Mouse (Mus musculus) midbrain, embryonic 13.5 days (tissue): ENCODE measurements around the gene Egfl8. TPM values are rescaled to one million over a fixed set of nuclear protein-coding genes. Genes with fewer than 3 reads are reported as not detected.

Source experiments
- ATAC-seq: fragments of 200-750 bp; cut with Nextera tagmentation; 2 replicates; pipeline ENCODE4 v1.8.0; 2017; ENCODE audit warnings: mild to moderate bottlenecking, moderate TSS enrichment, moderate library complexity
- H3K27ac ChIP-seq: fragments of 300-500 bp; sonication (generic); 2 replicates; pipeline ENCODE4 v1.5.1; 2015; ENCODE audit warnings: inconsistent platforms, mild to moderate bottlenecking, moderate library complexity
- H3K27me3 ChIP-seq: fragments of 300-500 bp; sonication (generic); 2 replicates; pipeline ENCODE4 v1.6.1; 2015; ENCODE audit warnings: mild to moderate bottlenecking, inconsistent platforms
- H3K36me3 ChIP-seq: fragments of 300-500 bp; sonication (generic); 2 replicates; pipeline ENCODE4 v1.6.1; 2015; ENCODE audit warnings: mild to moderate bottlenecking, inconsistent platforms
- H3K4me1 ChIP-seq: fragments of 300-500 bp; sonication (generic); replicated peaks from 2 replicates; pipeline ENCODE4 v1.6.1; 2015; ENCODE audit warnings: inconsistent platforms
- H3K4me2 ChIP-seq: fragments of 300-500 bp; sonication (generic); replicated peaks from 2 replicates; pipeline ENCODE4 v1.6.1; 2015; ENCODE audit warnings: moderate library complexity, mild to moderate bottlenecking, inconsistent platforms
- H3K4me3 ChIP-seq: fragments of 300-500 bp; sonication (generic); replicated peaks from 2 replicates; pipeline ENCODE4 v1.5.1; 2015; ENCODE audit warnings: mild to moderate bottlenecking, inconsistent platforms
- H3K9ac ChIP-seq: fragments of 300-500 bp; sonication (generic); replicated peaks from 2 replicates; pipeline ENCODE4 v1.6.1; 2015; ENCODE audit warnings: mild to moderate bottlenecking, inconsistent platforms
- H3K9me3 ChIP-seq: fragments of 300-500 bp; sonication (generic); 2 replicates; pipeline ENCODE4 v1.6.1; 2016; ENCODE audit warnings: mild to moderate bottlenecking, inconsistent platforms
- WGBS: fragments of 180-500 bp; shearing (Covaris S2); methylation state at CpG from one replicate; pipeline ENCODE4 v1.1.7; 2015; 5-methylcytosine and 5-hydroxymethylcytosine counted together
- polyA plus RNA-seq: library from polyadenylated mRNA; unstranded; fragments of >200 nt; fragmentation: Nextera tagmentation; extraction: Ambion mirVana; gene quantifications from 2 replicates; pipeline ENCODE4 v1.2.1, GENCODE M21; 2015

Gene Egfl8
- polyA plus RNA-seq, 1 experiment from 2014 or later, result 6.8 TPM

DNA sequence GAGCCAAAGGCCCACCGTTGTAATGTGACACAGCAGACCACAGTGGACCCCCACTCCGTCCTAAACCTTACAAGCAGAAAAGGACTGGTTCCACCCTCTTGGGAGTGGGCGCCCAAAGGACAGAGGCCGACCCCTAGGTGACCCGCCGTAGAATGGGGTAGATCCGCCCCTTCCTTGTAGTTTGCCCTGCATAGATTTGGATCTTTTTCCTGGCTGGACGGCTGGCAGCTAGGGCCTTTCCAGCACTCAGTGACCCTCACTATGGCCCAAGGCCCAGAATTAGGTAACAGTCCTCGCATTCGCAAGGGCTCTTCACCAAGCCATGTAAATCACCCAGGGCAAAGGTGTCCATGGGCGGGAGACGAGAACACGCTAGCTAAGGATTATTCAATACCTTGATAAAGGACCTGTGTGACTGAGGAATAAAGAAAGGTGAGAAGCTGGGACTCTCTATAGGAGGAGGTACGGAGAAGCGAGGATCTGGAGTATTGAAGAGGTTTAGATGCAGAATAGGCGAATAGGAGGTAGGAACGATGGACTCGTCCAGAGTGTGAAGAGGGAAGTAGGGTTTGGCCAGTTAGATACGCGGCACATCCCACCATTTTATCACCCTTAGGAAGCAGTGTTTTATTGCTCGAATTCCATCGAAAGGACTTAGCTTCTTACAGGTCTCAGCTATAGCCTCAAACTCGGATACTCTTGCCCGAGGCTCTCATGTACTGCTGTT is 11.1 kb downstream of the Egfl8 start:
- H3K9ac ChIP-seq, result peak overlapping the region; percentile 97
- H3K4me1 ChIP-seq, result peaks cover 56% of the 10 kb centered on the region

DNA sequence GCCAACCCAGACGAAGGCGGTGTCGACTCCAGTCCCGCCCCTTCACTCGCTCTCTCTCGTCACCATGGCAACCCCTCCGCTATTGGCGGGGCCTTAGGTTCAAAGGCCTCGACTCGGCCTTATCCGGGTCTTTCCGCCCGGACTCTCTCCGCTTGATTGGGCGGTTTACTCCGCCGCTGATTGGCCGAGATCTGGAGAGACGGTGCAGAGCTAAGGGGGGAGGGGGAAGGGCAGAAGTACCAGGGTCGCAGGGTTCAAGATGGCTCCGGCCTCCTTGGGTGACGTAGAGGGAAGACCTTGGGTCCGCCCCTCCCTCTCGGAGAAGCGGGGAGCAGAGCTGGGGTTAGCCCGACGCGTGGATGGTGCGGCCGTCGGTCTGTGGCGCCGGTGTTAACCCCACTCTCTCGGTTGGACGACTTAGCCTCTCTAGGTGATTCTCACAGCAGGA is 11.7 kb downstream of the Egfl8 start, which contains the start of gene Agpat1:
Gene Agpat1 (plus strand): TSS at position 202 of the 448 bp plus-strand sequence.
- WGBS, result under 1% methylated on average over 35 of the region's 35 CpGs
- H3K4me3 ChIP-seq, result peak within 1 kb of the TSS; percentile 93
- H3K27ac ChIP-seq, result peak within 1 kb of the TSS; percentile 91
- no peaks in the 10 kb centered on the region for H3K27me3 ChIP-seq
- peak within 1 kb of the TSS; percentile 100 for H3K4me2 ChIP-seq
- H3K9me3 ChIP-seq, result no peaks in the 10 kb centered on the region
- peak; percentile 87 for ATAC-seq
- H3K36me3 ChIP-seq, result peaks cover 28% of the 10 kb centered on the region
- peaks cover 53% of the 10 kb centered on the region for H3K4me1 ChIP-seq
- H3K9ac ChIP-seq, result peak within 1 kb of the TSS; percentile 97

More for the DNA sequence above, 11.1 kb downstream of the Egfl8 start:
- Histone ChIP-seq H3K36me3 (peaks cover 27% of the 10 kb centered on the region), H3K9me3 (no peaks in the 10 kb centered on the region), H3K4me3 (peak overlapping the region; percentile 93), H3K4me2 (peak overlapping the region; percentile 100), H3K27me3 (no peaks in the 10 kb centered on the region), H3K27ac (peak overlapping the region; percentile 91)
- 20% methylated on average over 24 of the region's 24 CpGs for WGBS
- ATAC-seq, result no peak

DNA sequence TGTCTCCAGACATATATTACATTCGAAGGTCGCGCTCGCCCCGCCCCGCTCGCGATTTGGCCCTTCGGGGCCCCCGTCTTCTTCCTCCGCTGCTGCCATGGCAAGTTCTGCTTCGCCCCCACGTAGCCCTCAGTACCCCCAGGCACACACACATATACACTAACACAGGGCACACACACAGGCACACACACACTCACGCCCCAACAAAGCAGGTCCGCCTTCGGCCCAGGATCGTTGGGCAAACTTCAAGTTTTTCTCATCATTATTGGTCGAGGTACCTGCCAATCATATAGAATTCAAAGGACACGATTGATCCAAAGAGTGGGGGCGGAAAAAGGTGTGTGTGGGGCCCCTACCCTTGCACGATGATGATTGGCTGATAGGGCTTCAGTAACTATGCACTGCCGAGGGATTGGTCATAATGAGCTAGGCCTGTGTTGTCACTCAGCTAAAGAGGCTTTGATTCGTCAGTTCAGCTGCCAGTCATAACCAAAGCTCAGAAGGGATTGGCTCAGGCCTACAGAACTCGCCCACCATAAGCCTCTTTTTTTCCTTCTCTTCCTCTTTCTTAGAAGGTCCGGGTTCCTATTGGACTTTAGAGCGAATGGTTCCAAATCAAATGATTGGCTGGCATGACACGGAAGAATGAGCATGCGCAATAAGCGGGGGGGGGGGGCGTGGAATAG is 12.3 kb downstream of the Egfl8 start, which contains the start of gene Rnf5:
Gene Rnf5 (minus strand): TSS at position 316 of the 686 bp plus-strand sequence.
- under 1% methylated on average over 30 of the region's 30 CpGs for WGBS
- peak; percentile 97 for ATAC-seq

DNA sequence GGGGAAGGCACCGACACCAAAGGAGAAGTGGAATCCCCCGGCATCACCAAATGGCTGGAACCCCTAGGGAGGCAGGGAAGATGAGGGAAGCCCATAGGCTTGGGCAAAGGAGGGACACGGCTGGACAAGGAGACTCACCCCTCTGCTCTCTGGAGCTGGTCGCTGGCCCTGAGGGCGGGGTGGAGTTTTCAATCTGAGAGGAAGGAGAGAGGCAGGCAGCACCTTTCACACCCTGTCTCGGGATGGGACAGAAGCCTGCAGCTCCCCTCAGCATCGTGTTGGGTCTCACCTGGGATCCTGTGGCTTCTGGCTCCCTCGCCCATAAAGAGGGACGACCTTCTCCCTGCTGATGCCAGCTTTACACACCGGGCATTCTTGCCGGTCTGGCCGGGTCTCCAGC is 14.0 kb downstream of the Egfl8 start:
- peaks cover 24% of the 10 kb centered on the region for H3K36me3 ChIP-seq
- H3K9me3 ChIP-seq, result no peaks in the 10 kb centered on the region
- ATAC-seq, result no peak
- peaks cover 43% of the 10 kb centered on the region for H3K4me1 ChIP-seq
- no peak overlapping the region for H3K27ac ChIP-seq
- no peaks in the 10 kb centered on the region for H3K27me3 ChIP-seq
- H3K9ac ChIP-seq, result peak overlapping the region; percentile 23; the same call in 1 of the 2 replicates
- peak overlapping the region; percentile 78 for H3K4me3 ChIP-seq
- peak overlapping the region; percentile 90 for H3K4me2 ChIP-seq
- 90% methylated on average over 12 of the region's 12 CpGs for WGBS

More for the DNA sequence above, 12.3 kb downstream of the Egfl8 start, which contains the start of gene Rnf5:
- Histone ChIP-seq H3K27me3 (no peaks in the 10 kb centered on the region), H3K9ac (peak within 1 kb of the TSS; percentile 97), H3K27ac (peak within 1 kb of the TSS; percentile 91), H3K9me3 (no peaks in the 10 kb centered on the region), H3K36me3 (peaks cover 28% of the 10 kb centered on the region), H3K4me2 (peak within 1 kb of the TSS; percentile 100), H3K4me1 (peaks cover 47% of the 10 kb centered on the region), H3K4me3 (peak within 1 kb of the TSS; percentile 93)

DNA sequence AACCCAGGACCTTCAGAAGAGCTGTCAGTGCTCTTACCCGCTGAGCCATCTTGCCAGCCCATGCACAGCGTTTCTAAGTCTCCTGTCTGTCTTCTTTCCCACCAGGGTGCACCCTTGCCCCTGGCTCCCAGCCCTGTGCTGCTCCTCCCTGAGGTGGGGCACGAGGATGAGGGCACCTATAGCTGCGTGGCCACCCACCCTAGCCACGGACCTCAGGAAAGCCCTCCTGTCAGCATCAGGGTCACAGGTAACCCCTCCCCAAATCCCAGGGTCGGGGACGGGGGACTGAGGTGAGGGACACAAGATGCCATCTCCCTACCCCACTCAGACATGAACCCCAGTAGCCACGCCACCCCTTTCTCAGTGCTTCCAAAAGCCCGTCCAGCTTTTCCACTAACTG is 15.9 kb downstream of the Egfl8 start:
- Histone ChIP-seq H3K4me2 (no peak overlapping the region), H3K36me3 (peaks cover 37% of the 10 kb centered on the region), H3K4me3 (no peak overlapping the region), H3K27ac (no peak overlapping the region), H3K9me3 (no peaks in the 10 kb centered on the region), H3K27me3 (no peaks in the 10 kb centered on the region), H3K9ac (no peak overlapping the region), H3K4me1 (peaks cover 47% of the 10 kb centered on the region)
- 75% methylated on average over 9 of the region's 9 CpGs for WGBS
- ATAC-seq, result no peak

DNA sequence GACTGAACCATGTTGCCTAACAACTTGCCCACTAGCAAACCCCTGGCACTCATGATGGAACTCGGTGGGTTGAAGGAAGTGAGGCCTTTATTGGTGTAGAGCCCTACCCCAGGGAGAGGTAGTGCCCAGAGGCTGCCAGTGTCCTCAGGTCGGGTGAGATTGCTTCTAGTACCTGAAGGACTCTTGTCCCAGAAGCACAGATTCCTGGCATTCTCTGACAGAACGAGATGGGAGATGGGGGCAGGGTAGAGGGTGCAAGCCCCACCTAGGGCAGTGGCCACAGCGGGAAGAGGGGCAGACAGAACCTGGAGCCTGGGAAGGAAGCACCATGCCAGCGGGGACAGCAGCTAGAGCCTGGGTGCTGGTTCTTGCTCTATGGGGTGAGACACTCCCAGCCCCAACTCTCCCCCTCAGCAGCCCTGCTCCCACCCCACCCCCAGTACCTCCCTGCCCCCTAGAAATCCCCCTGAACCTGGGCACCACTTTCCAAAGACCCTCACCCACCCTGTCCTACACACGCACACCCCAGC is 18.1 kb downstream of the Egfl8 start, which contains the start of gene Ager:
Gene Ager (plus strand): TSS at position 297 of the 530 bp plus-strand sequence.
- peak within 1 kb of the TSS; percentile 2 for H3K27ac ChIP-seq

DNA sequence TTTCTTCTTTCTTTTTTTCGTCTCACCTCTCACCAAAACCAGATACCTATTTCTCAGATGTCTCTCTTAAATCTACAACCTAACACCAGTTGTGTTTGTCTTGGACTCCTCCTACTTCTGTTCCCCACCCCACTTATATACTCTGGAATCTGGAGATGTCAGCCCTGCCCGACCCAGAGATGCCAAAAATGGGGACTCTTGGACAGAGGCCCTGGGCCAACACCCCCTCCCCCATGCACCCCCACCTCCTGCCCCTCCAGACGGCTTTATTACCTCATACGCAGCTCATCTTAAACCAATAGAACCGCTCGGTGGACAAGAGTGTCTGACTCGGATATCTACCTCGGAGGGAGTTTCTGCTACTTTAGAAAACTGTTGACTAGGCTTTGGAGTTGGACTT is 19.7 kb downstream of the Egfl8 start:
- peaks cover 33% of the 10 kb centered on the region for H3K36me3 ChIP-seq
- ATAC-seq, result no peak
- H3K9ac ChIP-seq, result no peak overlapping the region
- peaks cover 58% of the 10 kb centered on the region for H3K4me1 ChIP-seq
- H3K27ac ChIP-seq, result no peak overlapping the region
- no peaks in the 10 kb centered on the region for H3K9me3 ChIP-seq
- H3K4me2 ChIP-seq, result no peak overlapping the region
- no peak overlapping the region for H3K4me3 ChIP-seq
- no peaks in the 10 kb centered on the region for H3K27me3 ChIP-seq
- WGBS, result 73% methylated on average over 8 of the region's 8 CpGs

More for the DNA sequence above, 18.1 kb downstream of the Egfl8 start, which contains the start of gene Ager:
- Histone ChIP-seq H3K4me3 (no peak within 1 kb of the TSS), H3K9me3 (no peaks in the 10 kb centered on the region), H3K4me1 (peaks cover 61% of the 10 kb centered on the region), H3K9ac (peak within 1 kb of the TSS; percentile 52; the same call in 1 of the 2 replicates), H3K27me3 (no peaks in the 10 kb centered on the region), H3K4me2 (no peak within 1 kb of the TSS), H3K36me3 (peaks cover 41% of the 10 kb centered on the region)
- no peak for ATAC-seq
- WGBS, result 18% methylated on average over 6 of the region's 6 CpGs

DNA sequence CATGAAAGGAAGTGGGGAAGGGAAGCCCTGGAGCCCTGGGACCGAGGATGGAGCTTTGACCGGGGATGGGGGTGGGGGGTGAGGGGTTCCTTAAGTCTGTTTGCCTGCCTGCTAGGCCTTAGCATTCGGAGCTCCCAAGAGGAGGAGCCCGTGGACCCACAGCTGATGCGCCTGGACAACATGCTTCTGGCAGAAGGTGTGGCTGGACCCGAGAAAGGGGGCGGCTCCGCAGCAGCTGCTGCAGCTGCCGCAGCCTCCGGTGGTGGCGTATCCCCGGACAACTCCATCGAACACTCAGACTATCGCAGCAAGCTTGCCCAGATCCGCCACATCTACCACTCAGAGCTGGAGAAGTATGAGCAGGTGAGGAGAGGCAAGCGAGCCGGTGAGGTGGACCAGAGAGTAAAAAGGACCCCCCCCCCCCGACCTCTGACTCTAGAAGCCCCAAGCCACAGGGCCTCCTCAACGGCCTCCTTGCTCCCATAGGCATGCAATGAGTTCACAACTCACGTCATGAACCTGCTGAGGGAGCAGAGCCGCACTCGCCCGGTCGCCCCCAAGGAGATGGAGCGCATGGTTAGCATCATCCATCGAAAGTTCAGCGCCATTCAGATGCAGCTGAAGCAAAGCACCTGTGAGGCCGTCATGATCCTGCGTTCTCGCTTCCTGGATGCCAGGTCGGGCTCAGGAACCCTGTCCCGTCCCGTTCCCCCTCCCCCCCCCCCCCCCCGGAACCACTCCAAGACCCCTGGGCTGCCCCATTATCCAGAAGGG is 21.8 kb downstream of the Egfl8 start:
- ATAC-seq, result no peak
- Histone ChIP-seq H3K9me3 (no peaks in the 10 kb centered on the region), H3K9ac (peak overlapping the region; percentile 99), H3K4me1 (peaks cover 79% of the 10 kb centered on the region), H3K36me3 (peaks cover 17% of the 10 kb centered on the region), H3K27me3 (no peaks in the 10 kb centered on the region), H3K4me3 (peak overlapping the region; percentile 84), H3K4me2 (peak overlapping the region; percentile 96), H3K27ac (peak overlapping the region; percentile 99)
- 47% methylated on average over 34 of the region's 34 CpGs for WGBS

DNA sequence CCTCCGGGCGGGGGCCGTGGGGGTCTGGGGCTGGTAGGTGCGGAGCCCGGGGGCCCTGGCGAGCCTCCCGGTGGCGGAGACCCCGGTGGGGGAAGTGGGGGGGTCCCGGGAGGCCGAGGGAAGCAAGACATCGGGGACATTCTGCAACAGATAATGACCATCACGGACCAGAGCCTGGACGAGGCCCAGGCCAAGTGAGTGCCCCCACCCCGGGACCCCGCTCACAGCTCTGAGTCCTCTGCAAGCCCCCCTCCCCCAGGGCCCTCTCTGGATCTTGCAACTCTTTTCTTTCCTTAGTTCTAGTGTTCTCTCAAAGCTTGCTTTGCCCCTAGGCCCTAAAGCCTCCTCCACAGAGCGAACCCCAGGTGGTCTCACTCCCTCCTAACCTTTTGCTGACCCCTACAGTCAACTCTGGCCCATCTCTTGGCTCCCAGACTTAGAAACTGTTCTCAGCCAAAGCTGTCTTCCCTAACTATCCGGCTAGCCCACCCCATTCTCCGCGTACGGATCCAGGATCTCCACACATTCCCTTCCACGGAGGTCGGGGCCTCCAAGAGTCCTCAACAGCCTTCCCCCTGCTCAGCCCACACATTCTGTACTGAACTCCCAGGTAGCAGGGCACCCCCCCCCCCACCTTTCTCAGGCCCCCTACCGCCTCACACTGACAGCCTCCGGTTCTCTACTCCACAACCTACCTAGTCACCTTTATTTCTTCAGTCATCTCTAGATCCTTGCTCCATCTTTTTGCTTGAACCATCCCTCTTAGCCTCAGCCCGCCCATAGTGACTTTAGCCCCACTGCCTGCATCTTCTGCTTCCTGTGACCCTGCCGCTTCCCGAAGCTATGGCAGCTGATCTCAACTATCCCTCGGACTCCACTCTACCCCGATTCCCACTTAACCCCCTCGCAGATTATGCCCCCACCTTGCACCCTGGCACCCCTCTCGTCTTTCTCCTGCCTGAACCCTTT is 22.9 kb downstream of the Egfl8 start:
- Histone ChIP-seq H3K4me3 (peak overlapping the region; percentile 84), H3K9me3 (no peaks in the 10 kb centered on the region), H3K4me2 (peak overlapping the region; percentile 96), H3K27me3 (no peaks in the 10 kb centered on the region), H3K4me1 (peaks cover 85% of the 10 kb centered on the region), H3K9ac (peak overlapping the region; percentile 99), H3K36me3 (peaks cover 17% of the 10 kb centered on the region), H3K27ac (peak overlapping the region; percentile 99)
- peak; percentile 34 for ATAC-seq
- WGBS, result 2% methylated on average over 31 of the region's 32 CpGs

DNA sequence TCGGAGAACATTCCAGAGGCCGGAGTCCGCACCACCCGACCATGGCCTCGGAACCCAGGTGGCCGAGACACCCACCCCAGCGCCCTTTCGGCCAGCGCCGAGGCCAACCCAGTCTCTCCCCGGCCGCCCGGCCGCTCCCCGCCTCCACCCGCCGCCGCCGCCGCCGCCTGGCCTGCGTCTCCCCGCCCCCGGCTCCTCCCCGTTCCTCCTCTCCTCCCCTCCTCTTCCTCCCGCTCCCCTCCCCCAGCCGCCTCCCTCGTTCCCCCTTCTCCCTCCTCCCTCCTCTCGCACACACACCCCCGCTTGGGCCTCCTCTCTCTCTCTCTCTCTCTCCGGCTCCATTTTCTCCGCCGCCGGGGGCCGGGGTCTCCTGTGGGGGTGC is 23.8 kb downstream of the Egfl8 start:
- Histone ChIP-seq H3K27ac (peak overlapping the region; percentile 99), H3K27me3 (no peaks in the 10 kb centered on the region), H3K4me1 (peaks cover 81% of the 10 kb centered on the region), H3K9me3 (no peaks in the 10 kb centered on the region), H3K9ac (peak overlapping the region; percentile 99), H3K4me2 (peak overlapping the region; percentile 96), H3K36me3 (peaks cover 17% of the 10 kb centered on the region), H3K4me3 (peak overlapping the region; percentile 84)
- ATAC-seq, result peak; percentile 38
- under 1% methylated on average over 32 of the region's 35 CpGs for WGBS
